Mouse (Mus musculus): ENCODE measurements around the gene Mrpl52.

DNA sequence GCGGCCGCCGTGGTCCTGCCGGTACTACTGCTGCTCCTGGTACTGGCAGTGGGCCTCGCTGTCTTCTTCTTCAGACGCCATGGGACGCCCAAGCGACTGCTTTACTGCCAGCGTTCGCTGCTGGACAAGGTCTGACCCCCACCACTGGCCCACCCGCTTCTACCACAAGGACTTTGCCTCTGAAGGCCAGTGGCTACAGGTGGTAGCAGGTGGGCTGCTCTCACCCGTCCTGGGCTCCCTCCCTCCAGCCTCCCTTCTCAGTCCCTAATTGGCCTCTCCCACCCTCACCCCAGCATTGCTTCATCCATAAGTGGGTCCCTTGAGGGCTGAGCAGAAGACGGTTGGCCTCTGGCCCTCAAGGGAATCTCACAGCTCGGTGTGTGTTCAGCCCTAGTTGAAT is 13.8 kb downstream of the Mrpl52 start:
- TF ChIP-seq CTCF (IDR thresholded peaks at IDR 0.05; ENCODE audit: control insufficient read depth, insufficient read depth, insufficient read length): no peak
- TF ChIP-seq FOSL1 (IDR thresholded peaks at IDR 0.05; ENCODE audit: insufficient read depth, low read length, poor library complexity, severe bottlenecking): no peak
